Mouse (Mus musculus): ENCODE measurements around the gene Gna11. TPM values are rescaled to one million over a fixed set of nuclear protein-coding genes. Genes with fewer than 3 reads are reported as not detected.

Gene Gna11
- polyA plus RNA-seq, 1 experiment from 2014 or later, result 59.0 TPM

DNA sequence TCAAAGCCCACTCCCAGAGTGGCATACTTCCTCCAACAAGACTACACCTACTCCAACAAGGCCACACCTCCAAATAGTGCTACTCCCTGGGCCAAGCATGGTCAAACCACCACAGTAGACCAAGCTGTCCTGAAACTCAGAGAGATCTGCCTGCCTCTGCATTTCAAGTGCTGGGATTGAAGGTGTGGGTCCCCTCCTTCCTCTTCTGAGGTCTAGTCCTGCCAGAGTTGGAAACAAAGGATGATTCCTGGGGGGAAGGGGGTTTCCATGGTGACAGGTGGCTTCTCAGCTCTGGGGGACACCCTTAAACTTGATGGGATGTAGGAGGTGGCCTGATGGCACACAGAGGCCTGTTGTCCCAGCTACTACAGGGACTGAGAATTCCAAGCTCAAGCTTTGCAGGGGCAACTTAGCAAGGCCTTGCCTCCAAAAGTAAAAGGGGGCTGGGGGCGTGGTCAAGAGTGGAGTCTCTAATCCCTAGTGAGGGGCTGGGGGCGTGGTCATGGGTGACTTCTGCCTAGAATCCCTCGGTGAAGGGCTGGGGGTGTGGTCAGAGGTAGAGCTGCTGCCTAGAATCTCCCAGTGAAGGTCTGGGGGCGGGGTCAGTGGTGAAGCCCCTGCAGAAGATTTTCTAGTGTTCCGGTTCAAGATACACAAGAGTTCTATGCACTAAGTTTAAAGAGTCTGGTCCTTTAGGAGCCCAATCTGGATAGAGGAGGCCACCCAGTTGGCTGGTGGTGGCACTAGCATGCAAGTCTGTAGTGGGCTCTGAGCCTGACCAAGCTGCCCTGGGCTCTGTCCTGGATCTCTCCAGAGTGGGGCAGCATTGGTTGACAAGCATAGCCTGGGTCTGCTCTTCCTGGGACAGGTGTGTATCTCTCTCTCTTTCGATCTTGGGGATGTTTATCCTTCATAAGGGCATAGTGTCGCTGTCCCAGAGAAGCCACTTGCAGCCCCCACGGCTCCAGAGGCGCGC is 29.4 kb upstream of the Gna11 start, which contains the start of gene Tle2:
Gene Tle2 (plus strand): TSS at position 481 of the 976 bp plus-strand sequence.
- Histone ChIP-seq H3K4me1 (peaks cover 55% of the 10 kb centered on the region), H3K4me3 (peak within 1 kb of the TSS; percentile 77), H3K9ac (peak within 1 kb of the TSS; percentile 90), H3K27ac (replicated peaks) (peak within 1 kb of the TSS; percentile 66; the same call in 1 of the 2 replicates), H3K36me3 (no peaks in the 10 kb centered on the region; the same call in 1 of the 2 replicates), H3K27me3 (replicated peaks) (peaks cover 29% of the 10 kb centered on the region), H3K9me3 (no peaks in the 10 kb centered on the region), H3K4me2 (peak within 1 kb of the TSS; percentile 91)
- ATAC-seq (ENCODE audit: extremely low read depth, insufficient number of reproducible peaks, low FRiP score, low TSS enrichment), result no peak
- 19% methylated on average over 10 of the region's 10 CpGs for WGBS

DNA sequence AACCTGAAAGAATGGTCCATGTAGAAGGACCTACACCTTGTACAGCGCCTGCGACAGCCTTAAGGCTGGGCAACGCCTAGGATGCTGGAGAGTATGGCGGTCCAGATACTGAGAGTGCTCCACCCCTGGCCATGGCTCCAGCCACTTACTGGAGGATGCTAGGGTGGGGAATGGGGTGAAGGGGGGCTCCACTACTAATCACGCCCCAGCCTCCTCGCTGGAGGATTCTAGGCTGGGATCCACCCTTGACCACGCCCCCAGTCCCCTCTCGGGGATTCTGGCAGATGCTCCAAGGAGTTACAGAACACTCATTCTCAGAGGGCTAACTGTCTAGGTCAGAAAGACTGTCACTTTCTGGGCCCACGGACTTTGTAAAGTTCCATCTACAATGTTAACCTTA is 28.0 kb upstream of the Gna11 start:
- Histone ChIP-seq H3K36me3 (no peaks in the 10 kb centered on the region; the same call in 1 of the 2 replicates), H3K9me3 (no peaks in the 10 kb centered on the region), H3K4me1 (peaks cover 69% of the 10 kb centered on the region), H3K4me2 (peak overlapping the region; percentile 87; the same call in 1 of the 2 replicates), H3K27ac (replicated peaks) (no peak overlapping the region), H3K4me3 (no peak overlapping the region), H3K9ac (no peak overlapping the region; the same call in 1 of the 2 replicates), H3K27me3 (replicated peaks) (peaks cover 24% of the 10 kb centered on the region)
- WGBS, result 27% methylated on average over 9 of the region's 9 CpGs
- no peak for ATAC-seq (ENCODE audit: extremely low read depth, insufficient number of reproducible peaks, low FRiP score, low TSS enrichment)

- peaks cover 75% of the 10 kb centered on the region for H3K4me1 ChIP-seq
- H3K4me3 ChIP-seq, result peak overlapping the region; percentile 55
- H3K27ac ChIP-seq (replicated peaks), result peak overlapping the region; percentile 75
- no peak for ATAC-seq (ENCODE audit: extremely low read depth, insufficient number of reproducible peaks, low FRiP score, low TSS enrichment)
- WGBS, result 10% methylated on average over 9 of the region's 9 CpGs
- no peaks in the 10 kb centered on the region for H3K9me3 ChIP-seq
- peak overlapping the region; percentile 87 for H3K4me2 ChIP-seq
- H3K27me3 ChIP-seq (replicated peaks), result peaks cover 24% of the 10 kb centered on the region
- H3K36me3 ChIP-seq, result 0 out of 2 replicates have a peak, but pooled peaks cover under 1% of the 10 kb centered on the region
- H3K9ac ChIP-seq, result peak overlapping the region; percentile 78
Measured at GRCm38 (mm10) chr10:81572133-81572671, 27.2 kb upstream of the Gna11 start.

- Histone ChIP-seq H3K4me3 (peak overlapping the region; percentile 55), H3K36me3 (peaks cover 8% of the 10 kb centered on the region), H3K9ac (peak overlapping the region; percentile 78), H3K9me3 (no peaks in the 10 kb centered on the region), H3K27ac (replicated peaks) (peak overlapping the region; percentile 94), H3K4me2 (peak overlapping the region; percentile 87), H3K27me3 (replicated peaks) (peaks cover 20% of the 10 kb centered on the region), H3K4me1 (peaks cover 74% of the 10 kb centered on the region)
- peak; percentile 82 for ATAC-seq (ENCODE audit: extremely low read depth, insufficient number of reproducible peaks, low FRiP score, low TSS enrichment)
- WGBS, result under 1% methylated on average over 18 of the region's 18 CpGs
Measured at GRCm38 (mm10) chr10:81571501-81571876, 26.5 kb upstream of the Gna11 start.

GRCm38 (mm10) chr10:81570831-81571500 is 26.0 kb upstream of the Gna11 start:
- H3K4me1 ChIP-seq, result peaks cover 68% of the 10 kb centered on the region
- H3K4me3 ChIP-seq, result peak overlapping the region; percentile 55

GRCm38 (mm10) chr10:81570238-81570800 is 25.3 kb upstream of the Gna11 start:
- H3K9ac ChIP-seq, result peak overlapping the region; percentile 81
- H3K4me1 ChIP-seq, result peaks cover 63% of the 10 kb centered on the region
- peak overlapping the region; percentile 87 for H3K4me2 ChIP-seq
- H3K27ac ChIP-seq (replicated peaks), result peak overlapping the region; percentile 94
- H3K4me3 ChIP-seq, result peak overlapping the region; percentile 55
- no peak for ATAC-seq (ENCODE audit: extremely low read depth, insufficient number of reproducible peaks, low FRiP score, low TSS enrichment)
- H3K27me3 ChIP-seq (replicated peaks), result peaks cover 16% of the 10 kb centered on the region
- H3K9me3 ChIP-seq, result no peaks in the 10 kb centered on the region
- peaks cover 19% of the 10 kb centered on the region for H3K36me3 ChIP-seq
- 10% methylated on average over 9 of the region's 11 CpGs for WGBS

More at GRCm38 (mm10) chr10:81570831-81571500, 26.0 kb upstream of the Gna11 start:
- Histone ChIP-seq H3K27me3 (replicated peaks) (peaks cover 16% of the 10 kb centered on the region), H3K9me3 (no peaks in the 10 kb centered on the region), H3K9ac (peak overlapping the region; percentile 81), H3K4me2 (peak overlapping the region; percentile 87), H3K27ac (replicated peaks) (peak overlapping the region; percentile 94), H3K36me3 (peaks cover 13% of the 10 kb centered on the region)
- WGBS, result under 1% methylated on average over 34 of the region's 34 CpGs
- peak; percentile 35 for ATAC-seq (ENCODE audit: extremely low read depth, insufficient number of reproducible peaks, low FRiP score, low TSS enrichment)

- Histone ChIP-seq H3K4me1 (peaks cover 66% of the 10 kb centered on the region), H3K4me2 (no peak overlapping the region), H3K36me3 (peaks cover 26% of the 10 kb centered on the region), H3K27me3 (replicated peaks) (peaks cover 16% of the 10 kb centered on the region), H3K9ac (peak overlapping the region; percentile 81; the same call in 1 of the 2 replicates), H3K4me3 (no peak overlapping the region), H3K27ac (replicated peaks) (peak overlapping the region; percentile 94), H3K9me3 (no peaks in the 10 kb centered on the region)
- WGBS, result 62% methylated on average over 9 of the region's 9 CpGs
- no peak for ATAC-seq (ENCODE audit: extremely low read depth, insufficient number of reproducible peaks, low FRiP score, low TSS enrichment)
Measured at GRCm38 (mm10) chr10:81569507-81570237, 24.7 kb upstream of the Gna11 start.

DNA sequence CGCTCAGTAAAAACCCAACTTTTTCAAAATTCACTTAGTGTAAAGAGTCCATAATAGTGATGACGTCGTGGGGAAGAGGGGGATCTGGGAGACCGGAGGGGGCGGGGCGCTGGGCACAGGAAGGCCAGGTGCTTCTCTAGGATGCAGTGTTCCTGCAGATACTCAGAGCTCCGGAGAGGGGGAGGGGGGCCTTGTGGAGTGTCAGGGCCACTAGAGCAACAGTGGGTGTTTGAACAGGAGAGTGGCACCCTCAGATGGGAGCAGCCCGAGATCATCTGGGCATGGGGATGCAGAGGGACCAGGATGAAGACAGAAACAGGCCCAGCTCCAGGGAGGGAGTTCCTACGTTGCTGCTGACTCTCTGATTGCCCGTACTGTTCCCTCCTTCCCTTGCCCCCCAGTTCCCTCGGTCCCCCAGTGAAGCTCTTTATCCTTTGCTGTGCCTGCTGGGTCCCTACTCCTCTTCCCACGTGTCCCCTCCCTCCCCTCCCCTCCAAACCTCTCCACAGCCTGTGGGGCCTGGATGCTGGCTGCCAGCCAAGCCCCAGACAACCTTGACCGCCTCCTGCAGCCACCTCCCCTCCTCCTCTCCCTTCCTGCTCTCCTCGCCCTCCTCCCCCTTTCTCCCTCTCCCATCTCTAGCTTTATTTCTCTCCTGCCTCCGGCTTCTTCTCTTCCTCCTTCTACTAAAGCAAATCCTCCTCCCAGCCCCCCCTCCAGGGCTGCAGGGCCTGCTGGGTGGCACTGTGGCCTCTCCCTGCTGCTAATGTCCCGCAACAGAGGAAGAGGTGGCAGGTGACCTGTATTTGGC is 23.6 kb upstream of the Gna11 start:
- H3K9ac ChIP-seq, result peak overlapping the region; percentile 72

GRCm38 (mm10) chr10:81565257-81566228 is 20.6 kb upstream of the Gna11 start:
- peaks cover 80% of the 10 kb centered on the region for H3K4me1 ChIP-seq
- H3K4me2 ChIP-seq, result no peak overlapping the region
- H3K27me3 ChIP-seq (replicated peaks), result no peaks in the 10 kb centered on the region
- peaks cover 61% of the 10 kb centered on the region for H3K36me3 ChIP-seq
- ATAC-seq (ENCODE audit: extremely low read depth, insufficient number of reproducible peaks, low FRiP score, low TSS enrichment), result no peak
- 43% methylated on average over 20 of the region's 20 CpGs for WGBS
- no peaks in the 10 kb centered on the region for H3K9me3 ChIP-seq
- H3K9ac ChIP-seq, result no peak overlapping the region
- H3K27ac ChIP-seq (replicated peaks), result no peak overlapping the region
- H3K4me3 ChIP-seq, result no peak overlapping the region

More for the DNA sequence above, 23.6 kb upstream of the Gna11 start:
- Histone ChIP-seq H3K36me3 (peaks cover 37% of the 10 kb centered on the region), H3K4me1 (peaks cover 66% of the 10 kb centered on the region), H3K27ac (replicated peaks) (peak overlapping the region; percentile 94), H3K27me3 (replicated peaks) (peaks cover 8% of the 10 kb centered on the region; the same call in 1 of the 2 replicates), H3K9me3 (no peaks in the 10 kb centered on the region), H3K4me2 (peak overlapping the region; percentile 59), H3K4me3 (peak overlapping the region; percentile 17)
- 9% methylated on average over 15 of the region's 16 CpGs for WGBS
- no peak for ATAC-seq (ENCODE audit: extremely low read depth, insufficient number of reproducible peaks, low FRiP score, low TSS enrichment)
